Mouse (Mus musculus): Measurements from ENCODE around the gene Zfp948. TPM values are rescaled to one million over a fixed set of nuclear protein-coding genes. Genes with fewer than 3 reads are reported as not detected.

Zfp948 gene
- polyA plus RNA-seq, 1 experiment, result 1.9 TPM

GRCm38 (mm10) chr17:21535096-21536001, 31.5 kb upstream of the Zfp948 start, which contains the start of gene Zfp52:
TSS of gene Zfp52 (plus strand) at chr17:21535539.
- peak; percentile 61 for DNase-seq
- 2% methylated on average over 21 of the region's 21 CpGs for WGBS
- peak within 1 kb of the TSS; percentile 57 for H3K4me3 ChIP-seq (replicated peaks; ENCODE audit: extremely low read depth, low read depth, low read length)
- peaks cover 14% of the 10 kb centered on the region for H3K4me1 ChIP-seq (ENCODE audit: control insufficient read depth, insufficient read depth, low read length)
- TF ChIP-seq CTCF (IDR thresholded peaks at IDR 0.05; ENCODE audit: insufficient read depth, low read length) (no peak), POLR2A (IDR thresholded peaks at IDR 0.05; ENCODE audit: borderline replicate concordance, extremely low read depth, low read depth, low read length) (no peak)

DNA sequence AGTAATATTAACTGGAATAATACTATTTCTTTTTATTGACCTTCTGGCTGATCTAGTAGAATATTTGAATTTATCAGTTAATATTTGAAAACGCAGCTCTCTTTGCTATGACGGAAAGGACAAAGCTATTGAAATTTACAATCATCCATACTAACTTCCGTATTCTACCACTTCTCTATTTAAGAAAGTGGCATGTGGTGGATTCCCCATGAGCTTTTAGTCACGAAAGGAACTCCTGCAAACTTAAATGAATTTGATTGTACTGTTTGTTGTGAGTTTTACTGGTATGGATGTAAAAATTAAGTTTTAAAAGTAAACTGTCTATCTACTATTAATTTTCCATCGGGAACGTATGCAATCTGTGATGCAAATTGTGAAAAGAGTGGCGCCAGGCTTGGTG, 30.7 kb upstream of the Zfp948 start:
- peaks cover 14% of the 10 kb centered on the region for H3K4me1 ChIP-seq (ENCODE audit: control insufficient read depth, insufficient read depth, low read length)
- H3K4me3 ChIP-seq (replicated peaks; ENCODE audit: extremely low read depth, low read depth, low read length), result peak overlapping the region; percentile 57
- WGBS, result 31% methylated on average over 7 of the region's 7 CpGs
- no peak for DNase-seq
- TF ChIP-seq CTCF (IDR thresholded peaks at IDR 0.05; ENCODE audit: insufficient read depth, low read length) (no peak), POLR2A (IDR thresholded peaks at IDR 0.05; ENCODE audit: borderline replicate concordance, extremely low read depth, low read depth, low read length) (no peak)

- no peak for TF ChIP-seq POLR2A (IDR thresholded peaks at IDR 0.05; ENCODE audit: borderline replicate concordance, extremely low read depth, low read depth, low read length)
- TF ChIP-seq CTCF (IDR thresholded peaks at IDR 0.05; ENCODE audit: insufficient read depth, low read length), result no peak
- no peak for DNase-seq
- Histone ChIP-seq H3K4me1 (ENCODE audit: control insufficient read depth, insufficient read depth, low read length) (peaks cover 11% of the 10 kb centered on the region), H3K4me3 (replicated peaks; ENCODE audit: extremely low read depth, low read depth, low read length) (no peak overlapping the region)
- 21% methylated on average over 2 of the region's 2 CpGs for WGBS
These were observed 30.1 kb upstream of the Zfp948 start for GRCm38 (mm10) chr17:21536676-21537075.

DNA sequence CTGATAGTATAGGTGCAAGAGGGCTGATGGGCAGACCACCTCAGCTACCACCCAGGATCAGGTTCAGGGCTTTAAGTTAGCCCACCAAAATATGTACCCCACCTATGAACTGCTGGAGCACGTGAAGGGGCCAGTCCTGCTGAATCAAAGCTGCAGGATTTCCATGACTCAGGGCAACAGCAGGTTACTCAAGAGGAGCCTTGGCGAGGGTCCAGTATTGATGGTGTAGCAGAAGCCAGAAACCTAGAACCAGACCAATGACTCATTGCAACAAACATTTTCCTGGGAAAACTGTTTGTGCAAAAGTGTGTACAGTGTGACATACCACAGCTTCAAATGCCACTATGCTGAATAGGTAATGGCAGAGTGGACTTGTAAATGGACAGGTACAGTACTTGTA, 9.0 kb upstream of the Zfp948 start:
- no peak for DNase-seq
- Histone ChIP-seq H3K4me1 (ENCODE audit: control insufficient read depth, insufficient read depth, low read length) (no peaks in the 10 kb centered on the region), H3K4me3 (replicated peaks; ENCODE audit: extremely low read depth, low read depth, low read length) (no peak overlapping the region)
- WGBS, result 81% methylated on average over 2 of the region's 2 CpGs
- no peak for TF ChIP-seq POLR2A (IDR thresholded peaks at IDR 0.05; ENCODE audit: borderline replicate concordance, extremely low read depth, low read depth, low read length)
- TF ChIP-seq CTCF (IDR thresholded peaks at IDR 0.05; ENCODE audit: insufficient read depth, low read length), result no peak

GRCm38 (mm10) chr17:21566220-21566619, 588 bp upstream of the Zfp948 start:
- Histone ChIP-seq H3K4me3 (replicated peaks; ENCODE audit: extremely low read depth, low read depth, low read length) (no peak overlapping the region), H3K4me1 (ENCODE audit: control insufficient read depth, insufficient read depth, low read length) (peaks cover 9% of the 10 kb centered on the region)
- TF ChIP-seq CTCF (IDR thresholded peaks at IDR 0.05; ENCODE audit: insufficient read depth, low read length) (peak; percentile 27; the same call in 1 of the 2 replicates), POLR2A (IDR thresholded peaks at IDR 0.05; ENCODE audit: borderline replicate concordance, extremely low read depth, low read depth, low read length) (no peak)
- no peak for DNase-seq
- under 1% methylated on average over 5 of the region's 5 CpGs for WGBS

GRCm38 (mm10) chr17:21567696-21568095, 888 bp downstream of the Zfp948 start:
- 22% methylated on average over 1 of the region's 1 CpGs for WGBS
- TF ChIP-seq POLR2A (IDR thresholded peaks at IDR 0.05; ENCODE audit: borderline replicate concordance, extremely low read depth, low read depth, low read length) (no peak), CTCF (IDR thresholded peaks at IDR 0.05; ENCODE audit: insufficient read depth, low read length) (no peak)
- Histone ChIP-seq H3K4me3 (replicated peaks; ENCODE audit: extremely low read depth, low read depth, low read length) (no peak overlapping the region), H3K4me1 (ENCODE audit: control insufficient read depth, insufficient read depth, low read length) (peaks cover 9% of the 10 kb centered on the region)
- DNase-seq, result no peak

GRCm38 (mm10) chr17:21579080-21579479, 12.3 kb downstream of the Zfp948 start:
- Histone ChIP-seq H3K4me3 (replicated peaks; ENCODE audit: extremely low read depth, low read depth, low read length) (no peak overlapping the region), H3K4me1 (ENCODE audit: control insufficient read depth, insufficient read depth, low read length) (no peaks in the 10 kb centered on the region)
- no peak for DNase-seq
- TF ChIP-seq CTCF (IDR thresholded peaks at IDR 0.05; ENCODE audit: insufficient read depth, low read length) (no peak), POLR2A (IDR thresholded peaks at IDR 0.05; ENCODE audit: borderline replicate concordance, extremely low read depth, low read depth, low read length) (no peak)
- WGBS, result 47% methylated on average over 1 of the region's 1 CpGs

- peak; percentile 16 for DNase-seq
- Histone ChIP-seq H3K4me3 (replicated peaks; ENCODE audit: extremely low read depth, low read depth, low read length) (no peak overlapping the region), H3K4me1 (ENCODE audit: control insufficient read depth, insufficient read depth, low read length) (no peaks in the 10 kb centered on the region)
- TF ChIP-seq CTCF (IDR thresholded peaks at IDR 0.05; ENCODE audit: insufficient read depth, low read length), result peak; percentile 55
- no peak for TF ChIP-seq POLR2A (IDR thresholded peaks at IDR 0.05; ENCODE audit: borderline replicate concordance, extremely low read depth, low read depth, low read length)
- WGBS, result 26% methylated on average over 5 of the region's 5 CpGs
These were observed 12.8 kb downstream of the Zfp948 start for GRCm38 (mm10) chr17:21579493-21580175.

DNA sequence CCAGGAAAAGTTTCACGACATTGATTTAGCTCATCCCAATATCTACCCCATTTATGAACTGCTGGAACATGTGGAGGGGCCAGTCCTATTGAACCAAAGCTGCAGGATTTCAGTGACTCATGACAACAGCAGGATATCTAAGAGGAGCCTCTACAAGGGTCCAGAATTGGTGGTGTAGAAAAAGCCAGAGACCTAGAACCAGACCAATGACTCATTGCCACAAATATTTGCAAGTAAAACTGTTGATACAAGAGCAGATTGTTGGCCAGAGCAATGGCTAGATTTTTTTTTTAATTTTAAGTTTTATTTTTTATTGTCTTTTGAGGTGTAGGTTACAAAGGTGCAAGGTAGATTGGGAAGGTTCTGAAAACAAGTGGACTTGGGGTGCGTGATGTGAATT, 18.7 kb downstream of the Zfp948 start:
- TF ChIP-seq POLR2A (IDR thresholded peaks at IDR 0.05; ENCODE audit: borderline replicate concordance, extremely low read depth, low read depth, low read length) (no peak), CTCF (IDR thresholded peaks at IDR 0.05; ENCODE audit: insufficient read depth, low read length) (no peak)
- H3K4me3 ChIP-seq (replicated peaks; ENCODE audit: extremely low read depth, low read depth, low read length), result no peak overlapping the region
- WGBS, result 98% methylated on average over 2 of the region's 2 CpGs
- H3K4me1 ChIP-seq (ENCODE audit: control insufficient read depth, insufficient read depth, low read length), result no peaks in the 10 kb centered on the region
- DNase-seq, result no peak
